Mouse (Mus musculus): ENCODE measurements around the gene Olfr347.

The Olfr347 gene

DNA sequence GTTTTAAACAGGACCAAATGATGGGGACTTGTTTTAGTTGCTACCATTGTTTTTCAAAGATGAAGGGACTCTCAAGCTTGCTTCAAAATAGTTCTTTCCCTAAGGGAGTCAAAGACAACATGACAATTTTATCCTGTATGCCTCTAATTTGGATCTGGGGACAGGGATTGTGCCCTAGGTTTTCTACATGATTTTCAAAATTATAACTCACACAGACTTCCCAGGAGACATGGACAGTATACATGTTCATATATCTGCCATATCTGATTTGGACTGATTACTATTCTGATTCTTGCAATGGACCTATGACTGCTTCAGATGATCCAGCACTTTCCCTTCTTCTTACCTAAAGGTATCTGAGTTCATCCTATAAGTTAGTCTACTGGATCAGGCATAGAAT lies at the start of gene Olfr347:
TSS of gene Olfr347 (plus strand) at position 301 of the 400 bp plus-strand sequence.
- no peak for DNase-seq (ENCODE audit: low spot score)

DNA sequence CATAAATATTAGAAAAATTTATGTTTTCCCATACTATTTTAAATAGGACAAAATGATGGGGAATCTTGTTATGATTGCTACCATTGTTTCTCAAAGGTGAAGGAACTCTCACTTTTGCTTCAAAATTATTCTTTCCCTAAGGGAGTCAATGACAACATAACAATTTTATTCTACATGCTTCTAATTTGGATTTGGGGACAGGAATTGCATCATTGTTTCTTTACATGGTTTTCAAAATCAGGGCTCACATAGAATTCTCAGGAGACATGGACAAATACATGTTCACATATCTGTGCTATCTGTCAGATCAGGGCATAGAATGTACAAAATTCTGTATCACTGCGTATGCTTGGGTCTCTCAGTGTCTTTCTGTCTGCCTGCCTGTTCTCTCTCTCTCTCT lies 46.2 kb upstream of the Olfr347 start, which contains the start of gene Olfr346:
TSS of gene Olfr346 (plus strand) at position 301 of the 400 bp plus-strand sequence.
- no peak for DNase-seq (ENCODE audit: low spot score)

DNA sequence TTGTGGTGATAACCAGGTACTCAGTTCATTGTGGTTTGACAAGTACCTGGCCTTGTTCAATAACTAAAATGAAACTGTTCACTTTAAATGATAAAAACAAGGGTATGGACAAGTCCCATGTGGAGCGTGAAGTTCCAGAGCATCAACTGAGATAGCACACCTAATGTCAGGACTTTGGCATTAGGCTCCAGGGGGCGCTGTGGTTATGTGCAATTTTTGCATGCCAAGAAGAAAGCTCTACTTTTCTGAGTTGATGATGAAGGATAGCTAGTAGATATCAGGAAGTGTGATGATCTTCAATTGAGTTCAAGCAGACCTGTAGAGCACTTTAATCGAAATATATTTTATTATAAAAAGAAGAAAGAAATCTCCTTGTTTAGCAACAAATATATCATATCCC lies 4.5 kb downstream of the Olfr347 start:
- DNase-seq (ENCODE audit: low spot score): no peak

DNA sequence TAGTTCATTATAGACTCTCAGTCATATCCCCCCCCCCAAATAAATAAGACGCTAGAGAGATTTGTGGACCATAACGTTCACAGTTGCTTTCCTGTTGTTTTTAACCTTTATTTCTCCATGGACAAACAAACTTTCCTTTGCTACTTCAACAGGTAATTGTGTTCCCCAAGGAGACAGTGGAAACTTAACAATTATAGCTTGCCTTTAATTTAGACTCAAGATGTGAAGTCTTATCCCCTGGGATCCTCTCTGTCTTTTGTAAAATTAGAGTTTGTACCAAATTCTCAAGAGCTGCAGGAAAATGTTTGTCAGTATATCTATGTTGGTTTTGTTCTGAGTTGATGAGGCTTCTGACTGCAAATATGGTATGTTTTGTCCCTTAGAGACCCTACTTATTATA lies 52.3 kb downstream of the Olfr347 start, which contains the start of gene Olfr348:
TSS of gene Olfr348 (plus strand) at position 301 of the 400 bp plus-strand sequence.
- DNase-seq (ENCODE audit: low spot score): no peak

Data from T-cell, adult 2 months (primary cell).